Mouse (Mus musculus) left cerebral cortex, adult 6 months (tissue): ENCODE measurements around the gene Gusb. TPM values are rescaled to one million over a fixed set of nuclear protein-coding genes. Genes with fewer than 3 reads are reported as not detected.

Source experiments
- long read RNA-seq, 2 experiments: library from polyadenylated mRNA; unstranded; transcript quantifications; one replicate each; pipeline ENCODE4 v2.0.0; 2019 to 2020
- polyA plus RNA-seq: library from polyadenylated mRNA; unstranded; fragments of <200 nt; fragmentation: Nextera tagmentation; gene quantifications from 2 replicates; pipeline ENCODE4 v1.2.3, GENCODE M21; 2021

The Gusb gene
- polyA plus RNA-seq: 16.6 and 24.2 TPM in 2 replicates
- long read RNA-seq, experiment 1, transcript Gusb-201 (12 exons, 2,687 nt): major isoform, 32 of 50 reads
- long read RNA-seq, experiment 1, transcript Gusb-203 (4 exons, 2,038 nt): minor isoform, 10 of 50 reads
- long read RNA-seq, experiment 1, partial matches to known transcripts: 2 of 50 reads
- long read RNA-seq, experiment 1, other reads (novel, unspliced or antisense): 4 of 50 reads
- long read RNA-seq, experiment 2, transcript Gusb-202 (3 exons, 932 nt): minor isoform, 5 of 21 reads
- long read RNA-seq, experiment 2, transcript Gusb-201 (12 exons, 2,687 nt): major isoform, 6 of 21 reads
- long read RNA-seq, experiment 2, partial matches to known transcripts: 3 of 21 reads
- long read RNA-seq, experiment 2, other reads (novel, unspliced or antisense): 3 of 21 reads

DNA sequence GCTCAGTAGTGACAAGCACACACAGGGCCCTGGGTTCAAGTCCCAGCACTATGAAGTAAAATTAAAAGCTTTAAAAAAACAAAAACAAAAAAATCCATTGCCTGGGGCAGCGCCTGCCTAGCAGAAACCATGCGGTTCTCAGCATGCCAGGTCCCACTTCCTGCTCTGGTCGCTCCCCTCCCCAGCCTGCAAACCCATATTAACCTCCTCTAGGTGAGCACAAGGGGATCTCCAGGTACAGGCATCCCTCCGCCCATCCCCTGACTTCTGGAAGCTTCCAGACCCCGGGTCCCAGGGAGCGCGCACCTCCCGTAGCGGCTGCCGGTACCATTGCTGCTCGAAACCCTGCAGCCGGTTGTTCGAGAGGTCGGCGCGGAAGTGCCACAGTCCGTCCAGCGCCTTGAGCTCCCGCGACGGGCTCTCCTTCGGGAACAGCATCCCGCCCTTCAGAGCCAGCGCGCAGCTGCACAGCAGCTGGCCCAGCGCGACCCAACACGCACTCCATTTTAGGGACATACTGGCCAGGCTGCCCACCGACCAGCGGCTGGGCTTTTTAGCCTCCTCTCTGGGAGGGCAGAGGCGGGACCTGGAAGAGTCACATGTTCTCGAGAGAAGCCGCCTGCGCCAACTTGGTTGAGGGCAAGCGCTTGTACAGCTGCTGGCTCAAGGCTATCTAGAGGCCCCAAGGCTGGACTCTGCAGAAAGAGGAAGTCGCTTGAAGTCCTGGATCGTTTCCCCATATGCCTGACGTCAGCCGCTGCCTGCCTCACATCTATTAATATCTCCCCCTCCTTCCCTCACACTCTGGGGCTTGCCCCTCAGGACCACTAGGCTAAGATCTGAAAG is at the start of gene Gusb:
Gene Gusb, minus strand, starts transcription at position 749 of the 846 bp plus-strand sequence.

DNA sequence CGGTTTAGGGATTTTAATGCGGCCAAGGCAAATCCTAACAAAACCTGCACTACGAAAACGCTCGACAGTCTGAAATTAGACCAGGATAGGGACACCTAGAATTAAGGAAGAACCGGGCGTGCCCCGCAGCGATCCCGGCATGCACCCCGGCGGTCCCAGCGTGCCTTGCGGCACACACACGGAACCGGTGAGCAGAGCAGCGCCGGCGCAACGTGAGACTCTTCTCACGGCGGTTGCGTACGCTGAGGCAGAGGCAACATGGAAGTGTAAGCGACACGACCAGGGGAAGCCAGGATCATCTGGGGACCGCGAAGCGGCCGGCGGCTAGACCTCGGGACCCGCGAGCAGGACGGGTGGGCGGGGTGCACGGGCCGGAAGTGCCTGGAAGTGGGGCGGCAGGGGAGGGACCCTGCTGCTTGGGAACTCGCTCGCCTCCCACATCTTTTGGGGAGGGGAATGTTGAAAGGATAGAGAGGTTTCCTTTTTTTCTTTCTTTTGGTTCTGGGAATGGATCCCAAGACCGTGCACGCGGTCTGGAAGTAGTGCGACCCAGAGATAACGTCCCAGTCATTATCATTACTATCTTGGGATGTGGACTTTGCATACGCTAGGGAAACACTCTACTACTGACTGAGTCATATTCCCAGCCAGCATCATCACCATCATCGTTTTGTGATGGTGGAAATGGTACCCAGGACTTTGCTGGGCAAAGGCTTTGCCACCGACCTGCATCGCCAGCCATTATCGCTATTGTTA is 26.5 kb upstream of the Gusb start, which contains the start of the genes Asl and Crcp:
Gene Asl, minus strand, starts transcription at position 106 of the 756 bp plus-strand sequence.
Gene Crcp, plus strand, starts transcription at position 149 of the 756 bp plus-strand sequence.

DNA sequence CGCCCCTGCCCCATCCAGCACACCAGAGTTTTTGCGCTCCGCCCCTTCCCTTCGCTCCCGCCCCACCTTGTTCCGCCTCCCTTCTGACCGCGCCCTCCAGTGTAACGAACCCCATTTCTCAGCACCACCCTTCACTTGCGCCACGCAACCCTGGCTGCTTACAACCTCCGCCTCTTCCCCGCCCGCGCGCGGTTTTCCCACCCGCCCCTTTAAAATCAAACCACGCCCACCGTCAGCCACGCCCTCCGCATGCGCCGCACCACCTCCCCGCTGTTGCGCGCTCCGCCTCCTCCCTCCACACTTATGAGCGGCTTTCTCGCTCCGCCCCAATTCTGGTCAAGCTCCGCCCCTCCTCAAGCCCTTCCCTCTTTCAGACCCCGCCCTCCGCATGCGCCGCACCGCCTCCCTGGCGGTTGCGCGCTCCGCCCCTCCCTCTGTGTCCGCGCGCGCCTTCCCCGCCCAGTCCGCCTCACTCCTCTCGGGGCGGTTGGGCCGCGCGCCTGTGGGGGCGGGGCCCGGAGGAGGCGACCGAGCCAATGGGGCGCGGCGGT is 61.3 kb downstream of the Gusb start, which contains the start of gene Vkorc1l1:
Gene Vkorc1l1, plus strand, starts transcription at position 476 of the 551 bp plus-strand sequence.

Other genes with a start within 250 kb of the Gusb start
- 45.5 and 53.7 TPM in 2 replicates for gene Psph, start 215.6 kb downstream of the Gusb start, polyA plus RNA-seq
- gene Sumf2, start 156.1 kb downstream of the Gusb start, polyA plus RNA-seq: 16.8 and 18.7 TPM in 2 replicates
- 1,881 and 1,919 TPM in 2 replicates for gene Chchd2, start 115.6 kb downstream of the Gusb start, polyA plus RNA-seq
- gene Zbed5, start 107.3 kb downstream of the Gusb start, polyA plus RNA-seq: 7.2 and 7.8 TPM in 2 replicates
- gene Phkg1, start 104.5 kb downstream of the Gusb start, polyA plus RNA-seq: 7.8 and 12.4 TPM in 2 replicates
- gene Nupr1l, start 94.5 kb downstream of the Gusb start, polyA plus RNA-seq: 3.8 and 5.2 TPM in 2 replicates
- gene Vkorc1l1, start 61.1 kb downstream of the Gusb start, polyA plus RNA-seq: 8.3 and 8.5 TPM in 2 replicates
- 11.8 and 21.4 TPM in 2 replicates for gene Asl, start 26.2 kb upstream of the Gusb start, polyA plus RNA-seq
- gene Crcp, start 26.2 kb upstream of the Gusb start, polyA plus RNA-seq: 39.5 and 49.4 TPM in 2 replicates
- 26.8 and 37.0 TPM in 2 replicates for gene Tpst1, start 70.3 kb upstream of the Gusb start, polyA plus RNA-seq
- gene Kctd7, start 141.8 kb upstream of the Gusb start, polyA plus RNA-seq: 10.8 and 11.1 TPM in 2 replicates
- gene Rabgef1, start 168.7 kb upstream of the Gusb start, polyA plus RNA-seq: 25.0 and 33.1 TPM in 2 replicates
- 9.6 and 25.2 TPM in 2 replicates for gene Tmem248, start 214.0 kb upstream of the Gusb start, polyA plus RNA-seq